Mouse (Mus musculus): Measurements from ENCODE around the gene Cep112. TPM values are rescaled to one million over a fixed set of nuclear protein-coding genes. Genes with fewer than 3 reads are reported as not detected.

The Cep112 gene
- polyA plus RNA-seq, 1 experiment, result 0.34 TPM

- Histone ChIP-seq H3K27me3 (replicated peaks; ENCODE audit: control insufficient read depth, insufficient read depth, low read length) (no peaks in the 10 kb centered on the region), H3K4me1 (ENCODE audit: control insufficient read depth, insufficient read depth, low read length) (no peaks in the 10 kb centered on the region), H3K4me3 (ENCODE audit: insufficient read depth, low read depth, low read length) (no peak overlapping the region), H3K27ac (ENCODE audit: insufficient read depth, low read depth, low read length) (no peak overlapping the region), H3K36me3 (ENCODE audit: control insufficient read depth, insufficient read depth, low read length) (no peaks in the 10 kb centered on the region)
- no peak for DNase-seq
- WGBS, result 76% methylated on average over 7 of the region's 7 CpGs
- TF ChIP-seq CTCF (conservative IDR thresholded peaks at IDR 0.05; ENCODE audit: insufficient read depth, insufficient read length, low read depth, low read length) (no peak), POLR2A (IDR thresholded peaks at IDR 0.05; ENCODE audit: low read depth, low read length) (no peak)
Measured at GRCm38 (mm10) chr11:108906590-108907254, 481.7 kb downstream of the Cep112 start.

- H3K4me3 ChIP-seq (ENCODE audit: insufficient read depth, low read depth, low read length), result 0 out of 2 replicates have a peak overlapping the region, but pooled peaks have one; percentile 1
Measured at GRCm38 (mm10) chr11:108909396-108910195, 484.6 kb downstream of the Cep112 start.

More at GRCm38 (mm10) chr11:108909396-108910195, 484.6 kb downstream of the Cep112 start:
- Histone ChIP-seq H3K27me3 (replicated peaks; ENCODE audit: control insufficient read depth, insufficient read depth, low read length) (no peaks in the 10 kb centered on the region), H3K36me3 (ENCODE audit: control insufficient read depth, insufficient read depth, low read length) (no peaks in the 10 kb centered on the region), H3K27ac (ENCODE audit: insufficient read depth, low read depth, low read length) (no peak overlapping the region), H3K4me1 (ENCODE audit: control insufficient read depth, insufficient read depth, low read length) (no peaks in the 10 kb centered on the region)
- no peak for DNase-seq
- TF ChIP-seq CTCF (conservative IDR thresholded peaks at IDR 0.05; ENCODE audit: insufficient read depth, insufficient read length, low read depth, low read length) (no peak), POLR2A (IDR thresholded peaks at IDR 0.05; ENCODE audit: low read depth, low read length) (no peak)
- WGBS, result 17% methylated on average over 24 of the region's 24 CpGs

Other genes with a start within 250 kb of the Cep112 start
- 0.12 TPM in 1 of 2 replicates, not detected in the other for gene Apoh, start 81.8 kb upstream of the Cep112 start, polyA plus RNA-seq (2012; rRNA removed)
- 3.5 and 5.4 TPM in 2 replicates for gene Prkca, start 81.3 kb upstream of the Cep112 start, polyA plus RNA-seq (2012; rRNA removed)

Data from kidney, adult 2 months (tissue).